Mouse (Mus musculus) adrenal gland, adult 2 months (tissue): ENCODE measurements around the gene Mmrn2. TPM values are rescaled to one million over a fixed set of nuclear protein-coding genes. Genes with fewer than 3 reads are reported as not detected.

Experiments used
- DNase-seq: peaks from one replicate; pipeline ENCODE4 v3.0.0; 2021
- long read RNA-seq: library from polyadenylated mRNA; stranded (forward); transcript quantifications from one replicate; pipeline ENCODE4 v2.0.0, GENCODE M21; 2021
- polyA plus RNA-seq: library from polyadenylated mRNA; depleted of rRNA; stranded (reverse); fragments of >200 nt; gene quantifications from 2 replicates; pipeline ENCODE4 v1.2.3, GENCODE M21; 2012; rRNA removed
- total RNA-seq, 2 experiments: library from RNA; stranded (reverse); gene quantifications; 2 replicates each; pipeline ENCODE4 v1.2.3; 2021

The Mmrn2 gene
- total RNA-seq, result 10 to 100 TPM; 26.5 to 42.4 TPM
- polyA plus RNA-seq, result 16.7 and 17.1 TPM in 2 replicates
- long read RNA-seq, transcript Mmrn2-201 (7 exons, 3,974 nt), result major isoform, 18 of 27 reads
- long read RNA-seq, partial matches to known transcripts, result 7 of 27 reads
- long read RNA-seq, other reads (novel, unspliced or antisense), result 2 of 27 reads

DNA sequence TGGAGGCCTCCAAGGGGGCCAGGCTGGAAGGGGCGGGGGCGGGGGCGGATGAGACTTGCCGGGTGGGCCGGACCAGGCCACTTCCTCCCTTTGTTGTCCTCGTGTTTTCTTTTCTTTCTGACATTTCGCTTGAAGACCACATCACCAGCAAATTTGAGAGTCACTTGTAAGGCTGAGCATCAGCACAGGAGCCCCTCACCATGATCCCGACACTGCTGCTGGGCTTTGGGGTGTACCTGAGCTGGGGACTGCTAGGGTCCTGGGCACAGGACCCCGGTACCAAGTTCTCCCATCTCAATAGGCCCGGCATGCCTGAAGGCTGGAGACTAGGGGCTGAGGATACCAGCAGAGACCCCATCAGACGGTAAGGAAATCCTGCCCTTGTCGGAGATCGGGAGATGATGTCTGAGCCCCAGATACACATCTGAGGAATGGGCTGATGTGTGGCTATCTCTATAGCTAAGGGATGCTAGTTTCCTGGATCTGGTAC, at the start of gene Mmrn2:
Gene Mmrn2 (plus strand): TSS at position 51 of the 490 bp plus-strand sequence.
- no peak for DNase-seq

- peak; percentile 32 for DNase-seq
These were observed 48.7 kb upstream of the Mmrn2 start for GRCm38 (mm10) chr14:34326606-34327005.

DNA sequence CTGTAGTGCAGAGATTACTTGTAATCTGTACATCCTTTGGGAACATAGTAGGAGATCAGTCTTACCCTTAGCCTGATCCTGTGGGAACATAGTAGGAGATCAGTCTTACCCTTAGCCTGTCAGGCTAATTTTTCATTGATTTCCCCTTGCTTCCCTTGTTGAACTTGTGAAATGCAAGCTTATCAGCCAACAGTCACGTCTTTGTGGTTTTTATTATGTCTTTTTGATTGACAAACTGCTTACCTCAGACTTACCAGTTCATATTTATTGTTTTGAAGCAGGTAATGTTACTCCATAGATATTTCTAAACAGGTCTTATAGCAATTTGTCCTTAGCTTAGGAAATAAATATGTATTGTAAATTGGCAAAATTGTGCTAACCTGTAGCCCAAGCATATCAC, 47.6 kb upstream of the Mmrn2 start:
- no peak for DNase-seq

DNA sequence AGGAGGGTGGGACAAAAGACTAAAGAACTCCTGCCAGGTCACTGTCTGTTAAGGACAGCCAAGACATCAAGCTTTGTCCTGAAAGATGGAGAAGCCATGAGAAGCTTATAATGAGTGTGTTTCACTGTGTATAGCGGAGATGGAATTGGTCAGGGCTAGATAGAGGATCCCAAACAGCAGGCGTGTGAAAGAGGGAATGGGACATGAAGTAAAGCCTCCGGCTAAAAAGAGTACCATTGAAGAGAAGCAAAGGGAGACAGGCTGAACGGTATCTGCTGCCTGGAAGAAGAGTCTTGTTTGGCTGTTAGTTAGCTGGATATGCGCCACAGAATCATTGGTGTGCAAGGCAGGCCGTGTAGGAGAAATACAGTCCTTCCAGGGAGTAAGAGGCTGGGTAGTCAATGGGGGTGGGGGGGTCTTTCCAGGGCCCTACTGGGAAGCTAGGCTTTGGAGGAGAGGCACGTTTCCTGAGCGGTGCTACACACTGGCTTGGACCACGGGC, 44.6 kb upstream of the Mmrn2 start:
- DNase-seq, result no peak

- DNase-seq, result no peak
These were observed 43.4 kb upstream of the Mmrn2 start for GRCm38 (mm10) chr14:34331886-34332285.

DNA sequence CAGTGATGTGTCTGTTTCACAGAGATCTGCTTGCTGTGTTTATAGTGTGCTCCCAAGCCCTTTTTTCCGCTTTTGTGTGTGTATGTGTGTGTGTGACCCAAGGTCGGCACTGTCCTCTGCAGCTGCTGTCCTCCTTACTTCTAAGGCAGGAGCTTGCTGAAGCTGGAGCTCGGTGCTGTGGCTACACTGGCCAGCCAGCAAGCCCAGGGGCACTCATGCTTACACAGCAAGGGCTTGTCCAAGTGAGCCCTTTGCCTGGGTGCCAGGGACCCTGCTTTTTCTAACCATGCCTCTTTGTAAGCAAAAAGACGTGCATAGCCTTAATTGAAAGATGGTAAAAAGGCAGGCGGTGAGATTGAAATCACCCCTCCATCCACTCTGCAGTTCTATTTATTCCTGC, 42.8 kb upstream of the Mmrn2 start:
- DNase-seq, result no peak

- no peak for DNase-seq
These were observed 35.8 kb upstream of the Mmrn2 start for GRCm38 (mm10) chr14:34339446-34339845.

- no peak for DNase-seq
These were observed 33.3 kb upstream of the Mmrn2 start for GRCm38 (mm10) chr14:34341993-34342392.

GRCm38 (mm10) chr14:34343078-34343477, 32.2 kb upstream of the Mmrn2 start:
- DNase-seq, result no peak

- peak; percentile 35 for DNase-seq
These were observed 30.9 kb upstream of the Mmrn2 start for GRCm38 (mm10) chr14:34344361-34344760.

- DNase-seq, result no peak
These were observed 29.3 kb upstream of the Mmrn2 start for GRCm38 (mm10) chr14:34345771-34346566.

DNA sequence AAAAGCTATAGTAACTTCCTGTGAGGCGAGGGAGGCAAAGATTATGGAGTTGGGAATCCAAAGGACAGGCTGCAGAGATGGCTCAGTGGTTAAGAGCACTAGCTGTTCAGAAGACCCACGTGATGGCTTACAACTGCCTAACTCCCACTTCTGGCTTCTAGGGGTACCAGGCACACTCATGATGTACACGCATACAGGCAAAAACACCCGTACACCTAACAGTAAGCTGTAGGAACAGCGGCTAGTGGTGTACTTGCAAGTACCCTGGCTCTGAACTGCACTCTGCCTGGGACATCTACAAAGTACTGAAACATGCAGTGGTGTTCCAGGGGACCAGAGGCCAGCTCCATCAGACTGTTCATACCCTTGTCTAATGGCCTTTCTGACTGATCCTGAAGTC, 28.2 kb upstream of the Mmrn2 start:
- no peak for DNase-seq

- DNase-seq, result no peak
These were observed 27.0 kb upstream of the Mmrn2 start for GRCm38 (mm10) chr14:34348301-34348700.

DNA sequence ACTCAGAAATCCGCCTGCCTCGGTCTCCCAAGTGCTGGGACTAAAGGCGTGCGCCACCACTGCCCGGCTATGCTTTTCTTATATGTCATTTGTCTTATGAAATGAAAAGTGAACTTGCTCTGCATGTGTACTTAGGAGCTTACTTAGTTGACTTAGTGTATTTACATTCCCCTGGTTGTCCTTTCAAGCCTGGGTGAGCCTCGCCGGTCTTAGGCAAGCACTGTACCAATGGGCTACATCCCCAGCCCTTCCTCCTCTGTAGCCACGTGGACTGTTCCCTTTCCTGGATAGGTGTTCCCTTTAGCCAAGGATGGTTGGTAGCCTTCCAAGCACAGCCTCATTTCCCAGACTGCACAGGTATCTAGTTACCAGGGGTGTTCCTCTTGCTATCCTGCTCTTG, 26.3 kb upstream of the Mmrn2 start:
- DNase-seq, result no peak

- DNase-seq, result no peak
These were observed 23.6 kb upstream of the Mmrn2 start for GRCm38 (mm10) chr14:34351660-34352059.

DNA sequence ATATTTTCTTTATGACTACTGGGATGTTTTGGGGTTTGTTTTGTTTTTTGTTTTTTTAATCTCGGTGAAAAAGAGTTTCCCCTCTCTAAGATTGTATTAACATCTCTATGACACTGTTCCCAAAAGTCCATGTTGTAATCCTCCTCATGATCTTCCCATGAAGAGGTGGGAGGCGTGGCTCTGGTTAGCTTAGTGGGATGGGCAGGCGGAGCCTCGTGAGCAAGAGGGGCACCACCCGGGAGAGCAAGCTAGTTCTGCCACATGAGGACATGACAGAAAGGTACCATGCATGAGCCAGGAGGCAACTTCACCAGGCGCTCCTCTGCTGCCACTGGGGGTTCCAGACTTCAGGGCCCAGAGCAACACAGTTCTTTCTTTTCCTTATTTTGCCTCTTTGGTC, 22.7 kb upstream of the Mmrn2 start:
- DNase-seq, result no peak

GRCm38 (mm10) chr14:34353326-34353725, 21.9 kb upstream of the Mmrn2 start:
- DNase-seq, result no peak

GRCm38 (mm10) chr14:34354456-34354855, 20.8 kb upstream of the Mmrn2 start:
- no peak for DNase-seq

- no peak for DNase-seq
These were observed 20.0 kb upstream of the Mmrn2 start, which contains the start of gene Fam25c for GRCm38 (mm10) chr14:34355301-34355700. Gene Fam25c, minus strand, starts transcription at chr14:34355433.

GRCm38 (mm10) chr14:34357671-34358455, 17.4 kb upstream of the Mmrn2 start:
- peak; percentile 34 for DNase-seq

DNA sequence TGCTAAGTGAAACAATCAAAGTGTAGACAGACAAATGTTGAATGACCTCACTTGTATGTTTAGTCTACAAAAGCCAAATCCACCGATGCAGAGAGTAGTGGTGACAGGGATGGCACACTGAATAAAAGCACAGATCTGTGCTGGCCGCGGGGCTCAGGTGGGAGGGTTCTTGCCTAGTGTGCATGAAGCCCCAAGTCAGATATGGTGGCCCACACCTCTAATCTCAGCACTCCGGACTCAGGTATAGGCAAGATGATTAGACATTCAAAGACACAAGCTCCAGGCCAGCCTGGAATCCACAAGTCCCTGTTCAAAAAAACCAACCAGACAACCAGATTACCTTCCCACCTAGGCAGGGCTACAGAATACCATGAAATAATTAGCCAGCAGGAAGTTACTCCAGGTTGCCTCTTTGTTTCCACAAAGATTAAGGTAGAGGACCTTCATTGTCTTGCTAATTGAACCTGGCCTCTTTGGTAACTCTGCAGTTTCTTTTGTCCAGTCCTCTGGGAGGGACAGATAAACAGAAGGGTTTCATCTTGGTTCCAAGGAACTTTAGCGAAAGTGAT, 15.5 kb upstream of the Mmrn2 start:
- no peak for DNase-seq

DNA sequence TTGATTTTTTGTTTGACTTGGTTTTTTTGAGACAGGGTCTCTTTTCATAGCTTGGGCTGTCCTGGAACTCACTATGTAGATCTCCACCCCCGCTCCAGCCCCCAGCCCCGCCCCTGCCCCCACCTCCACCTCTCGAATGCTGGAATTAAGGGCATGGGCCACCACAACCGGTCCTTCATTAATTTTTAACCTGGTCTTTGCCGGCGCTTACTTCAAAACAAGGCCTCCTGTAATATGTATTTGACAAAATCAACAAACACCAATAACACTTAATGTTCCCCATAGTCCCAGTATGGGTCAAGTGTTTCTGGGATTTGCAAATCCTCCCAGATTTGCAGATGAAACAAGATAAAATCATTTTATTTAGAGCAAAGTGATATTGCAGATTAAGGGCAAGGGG, 15.0 kb upstream of the Mmrn2 start:
- no peak for DNase-seq
